ENCODE assay signal across 8 mouse cellular contexts in the genomic region with DNA sequence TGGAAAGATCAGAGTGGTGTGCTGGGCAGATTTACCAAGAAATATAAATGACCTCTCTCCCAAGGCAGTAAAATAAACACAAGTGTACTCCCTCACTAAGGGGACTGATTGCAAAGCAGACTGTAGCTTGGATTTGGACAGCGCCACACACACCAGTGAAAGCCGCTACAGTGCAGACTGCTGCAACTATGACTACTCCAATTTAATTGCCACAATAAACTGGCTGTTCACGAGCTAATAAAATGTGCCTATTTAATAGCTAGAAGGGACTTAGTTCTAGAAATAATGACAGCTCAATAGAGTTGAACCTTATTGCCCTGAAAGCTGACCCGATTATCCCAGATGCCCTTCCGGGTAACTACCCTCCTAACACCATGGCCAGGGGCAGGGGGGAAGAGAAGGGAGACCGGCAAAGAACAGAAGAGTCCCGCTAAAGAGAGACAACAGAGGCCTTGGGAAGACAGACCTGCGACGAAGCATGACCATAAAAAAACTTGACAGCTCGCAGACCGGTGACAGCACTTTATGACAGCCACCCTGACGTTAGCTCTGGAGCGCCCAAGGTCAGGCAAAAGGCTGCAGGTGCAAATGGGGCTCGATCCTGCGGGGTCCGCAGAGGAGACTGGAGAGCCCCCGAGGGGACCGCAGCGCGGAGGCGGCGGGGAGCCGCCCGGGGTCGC. TPM values are rescaled to one million over a fixed set of nuclear protein-coding genes. Genes with fewer than 3 reads are reported as not detected.
DNase-seq lines count a peak whose midpoint lies in the region; ATAC-seq and TF ChIP-seq lines count a peak whose summit lies in the region.

No protein-coding gene starts in this region.

- peaks cover 38% of the 10 kb centered on the region for H3K4me1 ChIP-seq in heart, embryonic 12.5 days (replicated peaks)
- peaks cover 45% of the 10 kb centered on the region for H3K4me1 ChIP-seq in E14TG2a.4 (replicated peaks; ENCODE audit: low read depth, low read length)
- H3K4me1 ChIP-seq in forebrain, embryonic 10.5 days: peaks cover 38% of the 10 kb centered on the region
- peaks cover 28% of the 10 kb centered on the region for H3K4me1 ChIP-seq in limb, embryonic 15.5 days

- H3K36me3 ChIP-seq in heart, embryonic 12.5 days: no peaks in the 10 kb centered on the region
- 0 out of 2 replicates have a peak, but pooled peaks cover 4% of the 10 kb centered on the region for H3K36me3 ChIP-seq in E14TG2a.4 (ENCODE audit: insufficient read depth, low read length)
- peaks cover 6% of the 10 kb centered on the region; the same call in 1 of the 2 replicates for H3K36me3 ChIP-seq in forebrain, embryonic 10.5 days (replicated peaks)
- H3K36me3 ChIP-seq in limb, embryonic 15.5 days: peaks cover 8% of the 10 kb centered on the region; the same call in 1 of the 2 replicates

- WGBS in heart, embryonic 12.5 days: 4% methylated on average over 25 of the region's 25 CpGs
- WGBS in forebrain, embryonic 10.5 days: 9% methylated on average over 20 of the region's 25 CpGs
- 2% methylated on average over 25 of the region's 25 CpGs for WGBS in limb, embryonic 15.5 days

- H3K9ac ChIP-seq in heart, embryonic 12.5 days: peak overlapping the region; percentile 90
- H3K9ac ChIP-seq in limb, embryonic 15.5 days: peak overlapping the region; percentile 84

- intact Hi-C loops in heart, postnatal 14 days (cut with DNase I): no loop called here
- intact Hi-C loops in left cerebral cortex, postnatal 14 days (cut with DNase I): no loop called here
- intact Hi-C loops in left cerebral cortex, postnatal 36 days (cut with DNase I): no loop called here

- H3K4me2 ChIP-seq in heart, embryonic 12.5 days: peak overlapping the region; percentile 95
- peak overlapping the region; percentile 81 for H3K4me2 ChIP-seq in limb, embryonic 15.5 days

- H3K27ac ChIP-seq in heart, embryonic 12.5 days (ENCODE audit: poor library complexity, severe bottlenecking): peak overlapping the region; percentile 82
- peak overlapping the region; percentile 92 for H3K27ac ChIP-seq in forebrain, embryonic 10.5 days
- H3K27ac ChIP-seq in limb, embryonic 15.5 days: peak overlapping the region; percentile 93

- peak overlapping the region; percentile 89 for H3K4me3 ChIP-seq in heart, embryonic 12.5 days
- peak overlapping the region; percentile 93 for H3K4me3 ChIP-seq in E14TG2a.4 (replicated peaks; ENCODE audit: low read length)
- H3K4me3 ChIP-seq in forebrain, embryonic 10.5 days: peak overlapping the region; percentile 97
- H3K4me3 ChIP-seq in limb, embryonic 15.5 days: peak overlapping the region; percentile 88

- no peak for TF ChIP-seq CTCF in E14TG2a.4 (conservative IDR thresholded peaks at IDR 0.05; ENCODE audit: low read length)

- no peak for DNase-seq in heart, postnatal 14 days
- no peak for DNase-seq in forebrain, embryonic 10.5 days (ENCODE audit: extremely low spot score, low spot score)
- no peak for DNase-seq in embryo, embryonic 9.5 days (ENCODE audit: extremely low spot score)
- DNase-seq in left cerebral cortex, postnatal 14 days (ENCODE audit: low spot score in 2 of 2): no peak
- DNase-seq in left cerebral cortex, postnatal 36 days (ENCODE audit: low spot score in 2 of 2): no peak

- ATAC-seq in heart, embryonic 12.5 days (ENCODE audit: insufficient number of reproducible peaks, low FRiP score): no peak
- no peak for ATAC-seq in limb, embryonic 15.5 days (ENCODE audit: insufficient number of reproducible peaks, low FRiP score, low TSS enrichment, low read depth)

- H3K27me3 ChIP-seq in heart, embryonic 12.5 days (replicated peaks): no peaks in the 10 kb centered on the region
- H3K27me3 ChIP-seq in E14TG2a.4 (ENCODE audit: insufficient read depth, low read length): peaks cover 5% of the 10 kb centered on the region; the same call in 1 of the 2 replicates
- no peaks in the 10 kb centered on the region for H3K27me3 ChIP-seq in forebrain, embryonic 10.5 days (ENCODE audit: poor library complexity, severe bottlenecking)
- H3K27me3 ChIP-seq in limb, embryonic 15.5 days: no peaks in the 10 kb centered on the region

- H3K9me3 ChIP-seq in heart, embryonic 12.5 days (replicated peaks): no peaks in the 10 kb centered on the region
- H3K9me3 ChIP-seq in E14TG2a.4 (ENCODE audit: low read length): no peaks in the 10 kb centered on the region
- no peaks in the 10 kb centered on the region for H3K9me3 ChIP-seq in forebrain, embryonic 10.5 days
- no peaks in the 10 kb centered on the region for H3K9me3 ChIP-seq in limb, embryonic 15.5 days

RNA-seq across cellular contexts. Expression of a gene that starts 0.8 kb away (rescaled TPM):
- polyA plus RNA-seq in heart, embryonic 12.5 days (2016; fragmentation: Nextera tagmentation; extraction: Ambion mirVana): 33.9 and 34.9 TPM in 2 replicates
- total RNA-seq in heart, postnatal 14 days (2021): 10 to 100 TPM; 41.5 to 42.2 TPM
- polyA plus RNA-seq in forebrain, embryonic 10.5 days (2016; fragmentation: Nextera tagmentation; extraction: Ambion mirVana): 28.3 and 30.2 TPM in 2 replicates
- polyA plus RNA-seq in limb, embryonic 15.5 days (2015; fragmentation: Nextera tagmentation; extraction: Ambion mirVana): 32.7 and 32.8 TPM in 2 replicates
- 10 to 100 TPM; 36.0 to 44.1 TPM for total RNA-seq in left cerebral cortex, postnatal 14 days (2021)
- total RNA-seq in left cerebral cortex, postnatal 36 days (2021): 10 to 100 TPM; 31.0 to 36.0 TPM

RNA-seq across cellular contexts. Expression of a gene that starts 13.4 kb away (rescaled TPM):
- polyA plus RNA-seq in heart, embryonic 12.5 days (2016; fragmentation: Nextera tagmentation; extraction: Ambion mirVana): 13.8 and 14.4 TPM in 2 replicates
- 10 to 100 TPM; 11.7 to 13.3 TPM for total RNA-seq in heart, postnatal 14 days (2021)
- polyA plus RNA-seq in forebrain, embryonic 10.5 days (2016; fragmentation: Nextera tagmentation; extraction: Ambion mirVana): 3.4 and 3.8 TPM in 2 replicates
- polyA plus RNA-seq in limb, embryonic 15.5 days (2015; fragmentation: Nextera tagmentation; extraction: Ambion mirVana): 7.6 and 8.7 TPM in 2 replicates
- total RNA-seq in left cerebral cortex, postnatal 14 days (2021): 100 to 1,000 TPM; 134 to 145 TPM
- 100 to 1,000 TPM; 246 to 248 TPM for total RNA-seq in left cerebral cortex, postnatal 36 days (2021)

Comparison
In these comparisons a context has a peak if more than half of its experiments do, and no peak if none do; other contexts are left out.
1. RNA of a gene that starts 13.4 kb away (total RNA-seq): 246 to 248 TPM in left cerebral cortex, postnatal 36 days and 134 to 145 TPM in left cerebral cortex, postnatal 14 days; 11.7 to 13.3 TPM in heart, postnatal 14 days; every median in the first group is over 4 times any median in the second.
2. Peak in every context shown above with its lines, with median percentiles within 50 percentile points of each other: H3K27ac ChIP-seq and H3K4me3 ChIP-seq.